8 mouse cellular contexts compared by ENCODE assay signal in the genomic region with DNA sequence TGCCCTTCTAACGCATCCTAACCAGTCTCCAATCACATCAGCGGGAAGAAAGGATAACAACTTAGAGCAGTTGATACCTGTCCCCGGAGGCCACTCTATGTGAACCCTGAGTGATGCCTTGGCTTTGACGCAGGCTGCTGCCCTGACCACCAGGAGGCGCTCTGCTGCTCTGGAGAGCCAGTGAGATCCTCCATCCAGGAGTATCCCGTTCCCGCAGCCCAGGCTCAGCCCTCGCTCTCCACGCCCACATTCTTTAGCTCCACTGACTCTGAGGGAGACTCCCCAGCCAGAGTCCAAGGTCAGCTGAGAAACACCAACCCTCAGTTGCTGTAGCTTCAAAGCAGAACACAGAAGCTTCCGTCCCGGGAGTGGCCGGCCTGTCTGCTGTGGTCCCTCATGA.
DNase-seq lines count a peak whose midpoint lies in the region; ATAC-seq and TF ChIP-seq lines count a peak whose summit lies in the region.

No protein-coding gene starts in this region.

- 10% methylated on average over 12 of the region's 12 CpGs for WGBS in midbrain, embryonic 11.5 days
- 10% methylated on average over 12 of the region's 12 CpGs for WGBS in midbrain, embryonic 16.5 days
- 21% methylated on average over 12 of the region's 12 CpGs for WGBS in cerebellum, adult 2 months
- 3% methylated on average over 12 of the region's 12 CpGs for WGBS in heart, embryonic 11.5 days (ENCODE audit: insufficient replicate concordance)
- WGBS in kidney, postnatal 0 days = 3% methylated on average over 12 of the region's 12 CpGs

- TF ChIP-seq POLR2A in cerebellum, adult 2 months (IDR thresholded peaks at IDR 0.05; ENCODE audit: borderline replicate concordance, insufficient read depth, low read length) = no peak

- H3K27me3 ChIP-seq in midbrain, embryonic 11.5 days (ENCODE audit: control insufficient read depth, insufficient read depth, low read length) = no peaks in the 10 kb centered on the region
- no peaks in the 10 kb centered on the region for H3K27me3 ChIP-seq in midbrain, embryonic 16.5 days (ENCODE audit: control insufficient read depth, insufficient read depth, low read depth, low read length)
- no peaks in the 10 kb centered on the region for H3K27me3 ChIP-seq in cerebellum, adult 2 months (ENCODE audit: control insufficient read depth, insufficient read depth, low read length)
- no peaks in the 10 kb centered on the region; the same call in 1 of the 2 replicates for H3K27me3 ChIP-seq in heart, embryonic 11.5 days (ENCODE audit: control insufficient read depth, insufficient read depth, low read length)
- H3K27me3 ChIP-seq in kidney, postnatal 0 days (ENCODE audit: insufficient read depth, low read length) = no peaks in the 10 kb centered on the region

- H3K27ac ChIP-seq in midbrain, embryonic 11.5 days (ENCODE audit: low read depth, low read length) = no peak overlapping the region
- no peak overlapping the region for H3K27ac ChIP-seq in midbrain, embryonic 16.5 days (ENCODE audit: low read length)
- no peak overlapping the region for H3K27ac ChIP-seq in cerebellum, adult 2 months (ENCODE audit: insufficient read depth, low read length)
- H3K27ac ChIP-seq in heart, embryonic 11.5 days (ENCODE audit: low read depth, low read length) = no peak overlapping the region
- H3K27ac ChIP-seq in kidney, postnatal 0 days = no peak overlapping the region

- H3K9me3 ChIP-seq in midbrain, embryonic 11.5 days (ENCODE audit: control insufficient read depth, low read length) = peaks cover 3% of the 10 kb centered on the region; the same call in 1 of the 2 replicates
- H3K9me3 ChIP-seq in midbrain, embryonic 16.5 days (replicated peaks; ENCODE audit: control insufficient read depth, low read length, poor library complexity, severe bottlenecking) = no peaks in the 10 kb centered on the region
- no peaks in the 10 kb centered on the region; the same call in 1 of the 2 replicates for H3K9me3 ChIP-seq in heart, embryonic 11.5 days (replicated peaks; ENCODE audit: control insufficient read depth, low read length)
- no peaks in the 10 kb centered on the region for H3K9me3 ChIP-seq in kidney, postnatal 0 days (replicated peaks; ENCODE audit: low read length)

- H3K36me3 ChIP-seq in midbrain, embryonic 11.5 days (ENCODE audit: control insufficient read depth, insufficient read depth, low read length) = no peaks in the 10 kb centered on the region
- no peaks in the 10 kb centered on the region for H3K36me3 ChIP-seq in midbrain, embryonic 16.5 days (ENCODE audit: control insufficient read depth, insufficient read depth, low read length)
- no peaks in the 10 kb centered on the region for H3K36me3 ChIP-seq in heart, embryonic 11.5 days (ENCODE audit: control insufficient read depth, insufficient read depth, low read length)
- no peaks in the 10 kb centered on the region for H3K36me3 ChIP-seq in kidney, postnatal 0 days (ENCODE audit: insufficient read depth, low read length)

- no peak overlapping the region for H3K9ac ChIP-seq in midbrain, embryonic 11.5 days (ENCODE audit: low read length)
- H3K9ac ChIP-seq in midbrain, embryonic 16.5 days (ENCODE audit: low read depth, low read length) = no peak overlapping the region
- H3K9ac ChIP-seq in heart, embryonic 11.5 days (ENCODE audit: low read depth, low read length) = no peak overlapping the region
- H3K9ac ChIP-seq in kidney, postnatal 0 days (ENCODE audit: low read depth, low read length) = no peak overlapping the region

- DNase-seq in midbrain, embryonic 11.5 days (ENCODE audit: low spot score, missing footprints) = peak; percentile 95
- DNase-seq in cerebellum, adult 2 months = peak; percentile 36 to 39
- DNase-seq in kidney, postnatal 0 days (ENCODE audit: low spot score) = peak; percentile 96
- peak; percentile 2 for DNase-seq in lung, postnatal 25 days (ENCODE audit: low spot score)
- DNase-seq in testis, postnatal 14 days (ENCODE audit: low spot score) = peak; percentile 75
- DNase-seq in spleen, postnatal 36 days (ENCODE audit: low spot score in 2 of 2) = no peak

- no peak for ATAC-seq in midbrain, embryonic 11.5 days (ENCODE audit: low FRiP score)
- ATAC-seq in midbrain, embryonic 16.5 days = no peak
- ATAC-seq in heart, embryonic 11.5 days (replicated peaks; ENCODE audit: insufficient number of reproducible peaks, low FRiP score, low TSS enrichment) = no peak; the same call in 1 of the 2 replicates
- ATAC-seq in kidney, postnatal 0 days (replicated peaks; ENCODE audit: low FRiP score, low read depth) = peak; percentile 91

- no peaks in the 10 kb centered on the region for H3K4me1 ChIP-seq in midbrain, embryonic 11.5 days (ENCODE audit: control insufficient read depth, insufficient read depth, low read length)
- no peaks in the 10 kb centered on the region for H3K4me1 ChIP-seq in midbrain, embryonic 16.5 days (ENCODE audit: control insufficient read depth, insufficient read depth, low read length)
- H3K4me1 ChIP-seq in cerebellum, adult 2 months (ENCODE audit: control insufficient read depth, insufficient read depth, low read length) = no peaks in the 10 kb centered on the region
- no peaks in the 10 kb centered on the region for H3K4me1 ChIP-seq in heart, embryonic 11.5 days (ENCODE audit: control insufficient read depth, insufficient read depth, low read length)
- no peaks in the 10 kb centered on the region for H3K4me1 ChIP-seq in kidney, postnatal 0 days (replicated peaks; ENCODE audit: insufficient read depth, low read length)

- TF ChIP-seq CTCF in cerebellum, adult 2 months (IDR thresholded peaks at IDR 0.05; ENCODE audit: borderline replicate concordance, insufficient read depth, low read depth, low read length) = peak; percentile 64
- TF ChIP-seq CTCF in kidney, postnatal 0 days (IDR thresholded peaks at IDR 0.05; ENCODE audit: low read depth) = peak; percentile 90

- no peak overlapping the region for H3K4me3 ChIP-seq in midbrain, embryonic 11.5 days (ENCODE audit: low read depth, low read length)
- no peak overlapping the region for H3K4me3 ChIP-seq in midbrain, embryonic 16.5 days (ENCODE audit: low read depth, low read length)
- H3K4me3 ChIP-seq in cerebellum, adult 2 months (replicated peaks; ENCODE audit: insufficient read depth, low read depth, low read length) = no peak overlapping the region
- H3K4me3 ChIP-seq in heart, embryonic 11.5 days (ENCODE audit: low read depth, low read length) = no peak overlapping the region
- H3K4me3 ChIP-seq in kidney, postnatal 0 days (replicated peaks; ENCODE audit: low read depth, low read length) = no peak overlapping the region

- peak overlapping the region; percentile 17; the same call in 1 of the 2 replicates for H3K4me2 ChIP-seq in midbrain, embryonic 11.5 days
- no peak overlapping the region for H3K4me2 ChIP-seq in midbrain, embryonic 16.5 days (ENCODE audit: low read length)
- H3K4me2 ChIP-seq in heart, embryonic 11.5 days = peak overlapping the region; percentile 20; the same call in 1 of the 2 replicates
- H3K4me2 ChIP-seq in kidney, postnatal 0 days (ENCODE audit: low read length) = no peak overlapping the region

Comparison
In these comparisons a context has a peak if more than half of its experiments do, and no peak if none do; other contexts are left out.
1. H3K4me2 ChIP-seq: peak in midbrain, embryonic 11.5 days (single experiment) and heart, embryonic 11.5 days (single experiment); none in midbrain, embryonic 16.5 days (single experiment) and kidney, postnatal 0 days (single experiment).
2. DNase-seq: peak in midbrain, embryonic 11.5 days (single experiment), cerebellum, adult 2 months (2 of 2), kidney, postnatal 0 days (single experiment), lung, postnatal 25 days (single experiment) and testis, postnatal 14 days (single experiment); none in spleen, postnatal 36 days (0 of 2).